Mouse (Mus musculus) testis, adult 2 months (tissue): ENCODE measurements at regions not wholly inside any gene's neighbourhood (a gene's known extent, or its start where the extent isn't known, plus 50 kb on each side); places are given as distances from the start of the nearest gene placed in this dataset.
A peak's percentile ranks its signal among the peaks of the same experiment; 100 is the strongest.

Experiments
- H3K27ac ChIP-seq: fragments of 200-500 bp; 2 replicates; pipeline ENCODE4 v1.5.1; 2012; ENCODE audit warnings: low read depth, low read length; ENCODE audit not compliant: control insufficient read depth, insufficient read depth
- H3K27me3 ChIP-seq: fragments of 200-500 bp; 2 replicates; pipeline ENCODE4 v1.6.1; 2012; ENCODE audit warnings: mild to moderate bottlenecking, low read length, moderate library complexity; ENCODE audit not compliant: control insufficient read depth, insufficient read depth
- H3K36me3 ChIP-seq: fragments of 200-500 bp; 2 replicates; pipeline ENCODE4 v1.6.1; 2012; ENCODE audit warnings: mild to moderate bottlenecking, low read length; ENCODE audit not compliant: control insufficient read depth, insufficient read depth
- H3K4me1 ChIP-seq: fragments of 200-500 bp; 2 replicates; pipeline ENCODE4 v1.6.1; 2012; ENCODE audit warnings: low read length; ENCODE audit not compliant: control insufficient read depth, insufficient read depth
- H3K4me3 ChIP-seq: fragments of 200-500 bp; 2 replicates; pipeline ENCODE4 v1.5.1; 2012; ENCODE audit warnings: low read depth, mild to moderate bottlenecking, low read length, moderate library complexity, mixed read lengths; ENCODE audit not compliant: control insufficient read depth
- CTCF ChIP-seq: fragments of 200-500 bp; IDR thresholded peaks from 2 replicates; pipeline ENCODE4 v1.5.1; 2012; ENCODE audit warnings: low read depth, mild to moderate bottlenecking, inconsistent platforms, low read length, moderate library complexity; ENCODE audit not compliant: control insufficient read depth, insufficient read depth, insufficient replicate concordance
- POLR2A ChIP-seq: fragments of 200-500 bp; IDR thresholded peaks from 2 replicates; pipeline ENCODE4 v1.6.1; 2012; ENCODE audit warnings: low read depth, mild to moderate bottlenecking, inconsistent platforms, low read length, moderate library complexity; ENCODE audit not compliant: control insufficient read depth

DNA sequence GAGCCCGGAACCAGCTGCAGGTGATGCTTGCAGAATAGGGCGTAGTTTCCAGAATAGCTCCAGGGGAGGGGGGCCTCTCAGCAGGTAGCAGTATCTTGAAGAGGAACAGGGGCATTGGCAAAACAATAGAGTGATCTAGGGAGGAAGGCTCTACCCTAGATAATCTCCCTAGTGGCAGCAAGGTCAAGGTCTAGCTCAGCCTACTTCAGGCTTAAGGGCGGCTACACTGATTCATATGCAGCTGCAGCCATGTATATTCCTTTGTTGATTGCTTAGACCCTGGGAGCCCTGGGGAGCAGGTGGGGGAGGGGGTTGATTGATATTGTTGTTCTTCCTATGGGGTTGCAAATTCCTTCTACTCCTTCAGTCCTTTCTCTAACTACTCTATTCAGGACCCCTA is 252.3 kb upstream of the Sema3a start:
- Histone ChIP-seq H3K27me3 (no peaks in the 10 kb centered on the region), H3K27ac (no peak overlapping the region), H3K4me1 (no peaks in the 10 kb centered on the region), H3K36me3 (no peaks in the 10 kb centered on the region), H3K4me3 (no peak overlapping the region)
- TF ChIP-seq CTCF: no peak
- no peak for TF ChIP-seq POLR2A

DNA sequence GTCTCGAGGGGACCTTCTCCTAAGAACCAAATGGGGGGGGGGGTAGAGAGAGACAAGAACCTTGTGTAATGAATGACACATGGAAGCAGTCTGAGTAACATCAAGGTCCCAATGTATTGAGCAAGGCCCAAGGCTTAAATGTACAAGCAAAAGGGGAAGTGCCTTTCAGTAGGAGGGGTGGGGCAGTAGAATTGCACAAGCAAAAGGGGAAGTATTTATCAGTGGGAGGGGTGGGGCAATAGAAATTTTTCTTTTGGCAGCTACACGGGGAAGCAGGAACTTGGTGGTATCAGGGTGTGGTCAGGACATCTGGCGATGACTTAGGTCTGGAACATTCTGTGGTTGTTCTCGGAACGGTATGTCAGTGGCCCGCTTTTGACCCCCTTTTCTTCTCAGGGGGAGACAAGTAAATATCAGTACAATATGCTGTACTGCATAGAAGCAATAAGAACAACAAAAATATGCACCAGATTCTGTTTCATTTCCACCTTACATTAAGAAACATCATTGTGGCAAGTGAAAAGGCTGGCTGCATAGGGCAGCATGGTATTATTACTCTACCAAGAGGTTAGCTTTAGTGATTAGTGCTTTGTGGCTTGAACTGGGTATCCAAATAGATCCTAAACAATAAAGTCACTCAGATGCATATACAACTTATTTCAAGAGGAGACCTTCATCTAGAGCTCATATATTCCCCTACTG is 247.5 kb upstream of the Sema3a start:
- Histone ChIP-seq H3K27me3 (no peaks in the 10 kb centered on the region), H3K27ac (no peak overlapping the region), H3K36me3 (no peaks in the 10 kb centered on the region), H3K4me3 (no peak overlapping the region), H3K4me1 (no peaks in the 10 kb centered on the region)
- no peak for TF ChIP-seq POLR2A
- no peak for TF ChIP-seq CTCF

DNA sequence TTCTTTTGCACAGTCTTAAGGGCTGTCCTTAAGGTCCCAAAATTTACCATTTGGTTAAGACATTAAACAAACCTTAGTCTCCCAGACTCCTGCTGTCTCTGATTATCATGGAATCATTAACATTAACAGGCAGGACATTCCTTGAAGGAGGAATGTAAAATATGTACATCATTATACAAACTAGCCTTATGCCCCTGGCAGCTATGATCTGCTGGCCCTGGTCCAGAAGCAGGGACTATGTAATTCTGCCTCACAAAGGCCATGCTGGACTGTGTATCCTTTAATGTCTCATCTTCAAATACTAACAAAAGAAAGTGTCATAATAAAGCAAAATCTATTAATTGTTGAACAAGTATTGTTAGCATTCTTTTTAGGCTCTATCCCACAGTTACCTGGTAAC is 232.9 kb upstream of the Sema3a start:
- TF ChIP-seq CTCF (no peak), POLR2A (no peak)
- H3K4me1 ChIP-seq: no peaks in the 10 kb centered on the region; the same call in 1 of the 2 replicates

DNA sequence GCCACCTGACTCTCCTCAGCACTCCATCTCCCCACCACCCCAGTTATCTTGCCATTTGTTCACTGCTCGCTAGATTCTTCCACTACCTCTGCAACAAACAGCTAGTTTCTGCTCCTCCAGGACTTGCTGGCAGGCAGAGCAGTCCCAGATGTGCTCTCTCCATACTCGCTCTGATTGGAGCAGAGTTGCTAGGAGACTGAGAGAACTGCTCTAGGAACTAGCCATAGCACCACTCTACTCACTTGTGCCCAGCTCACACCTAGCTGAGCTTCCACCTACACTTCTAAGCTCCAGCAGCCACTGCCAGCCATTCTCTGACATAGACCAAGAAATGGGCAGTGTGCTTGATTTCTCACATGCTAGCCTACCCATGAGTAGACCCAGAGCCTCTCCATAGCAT is 230.6 kb upstream of the Sema3a start:
- Histone ChIP-seq H3K36me3 (no peaks in the 10 kb centered on the region), H3K27ac (no peak overlapping the region), H3K27me3 (no peaks in the 10 kb centered on the region), H3K4me3 (peak overlapping the region; percentile 74), H3K4me1 (no peaks in the 10 kb centered on the region; the same call in 1 of the 2 replicates)
- no peak for TF ChIP-seq POLR2A
- TF ChIP-seq CTCF: no peak

More for the DNA sequence above, 232.9 kb upstream of the Sema3a start:
- Histone ChIP-seq H3K36me3 (no peaks in the 10 kb centered on the region), H3K27ac (no peak overlapping the region), H3K27me3 (no peaks in the 10 kb centered on the region), H3K4me3 (no peak overlapping the region; the same call in 1 of the 2 replicates)

DNA sequence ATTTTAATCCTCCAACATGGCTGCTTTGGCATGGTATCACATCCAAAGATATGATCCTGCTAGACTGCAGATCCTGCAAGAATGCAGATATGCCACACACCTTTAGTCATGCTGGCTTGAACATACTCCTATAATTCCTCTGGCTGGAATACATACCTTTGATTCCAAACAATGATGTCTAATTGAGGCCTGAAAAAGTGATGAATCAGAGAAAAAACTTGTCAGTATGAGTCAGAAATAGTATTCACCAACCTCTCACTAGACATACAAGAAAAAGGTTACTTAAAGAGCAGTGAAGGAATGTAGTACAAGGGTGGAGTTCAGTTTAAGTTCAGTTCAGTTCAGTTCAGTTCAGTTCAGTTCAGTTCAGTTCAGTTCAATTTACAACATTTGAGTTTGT is 214.5 kb upstream of the Sema3a start:
- Histone ChIP-seq H3K27me3 (no peaks in the 10 kb centered on the region), H3K4me1 (no peaks in the 10 kb centered on the region), H3K4me3 (no peak overlapping the region), H3K27ac (no peak overlapping the region), H3K36me3 (no peaks in the 10 kb centered on the region)
- no peak for TF ChIP-seq POLR2A
- TF ChIP-seq CTCF: no peak

DNA sequence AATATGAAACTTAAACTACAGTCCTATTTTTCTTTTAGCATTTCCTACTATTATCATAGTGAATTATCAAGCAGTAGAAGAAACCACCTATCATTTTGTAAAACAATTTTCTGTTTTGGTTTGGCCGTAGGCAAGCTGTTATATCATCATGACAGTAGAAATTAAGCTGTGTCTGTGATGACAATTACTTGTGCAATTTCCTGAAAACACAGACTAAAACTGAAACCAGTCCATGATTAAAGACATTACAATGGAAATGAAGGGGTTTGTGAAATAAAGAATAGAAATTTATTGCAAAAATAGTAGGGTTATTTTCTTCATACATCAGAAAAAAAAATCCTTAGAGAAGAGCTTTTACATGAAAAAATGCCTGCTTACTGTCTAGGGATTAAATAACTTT is 210.8 kb upstream of the Sema3a start:
- H3K27ac ChIP-seq: no peak overlapping the region

DNA sequence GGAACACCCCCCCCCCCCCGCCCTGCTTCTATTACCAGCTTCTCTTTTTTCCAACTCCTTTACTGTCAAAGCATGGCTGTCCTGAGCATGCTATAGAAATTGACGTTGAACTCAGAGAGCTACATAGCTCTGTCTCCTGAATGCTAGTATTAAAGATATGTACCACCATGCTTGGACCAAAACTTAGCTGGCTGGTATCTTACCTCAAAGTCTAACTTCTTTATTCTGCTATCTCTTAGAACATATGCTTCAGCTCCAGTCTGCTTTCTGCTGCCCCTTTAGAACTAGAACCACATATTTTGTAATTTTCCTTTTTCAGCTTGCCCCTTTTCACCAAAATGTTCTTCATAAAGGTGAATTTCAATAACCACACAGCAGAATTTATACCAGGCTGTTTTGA is 205.9 kb upstream of the Sema3a start:
- Histone ChIP-seq H3K4me3 (no peak overlapping the region), H3K27me3 (no peaks in the 10 kb centered on the region), H3K36me3 (no peaks in the 10 kb centered on the region), H3K4me1 (no peaks in the 10 kb centered on the region), H3K27ac (no peak overlapping the region)
- TF ChIP-seq POLR2A (no peak), CTCF (no peak)

More for the DNA sequence above, 210.8 kb upstream of the Sema3a start:
- H3K4me1 ChIP-seq: no peaks in the 10 kb centered on the region
- no peaks in the 10 kb centered on the region for H3K36me3 ChIP-seq
- TF ChIP-seq CTCF: no peak
- no peak for TF ChIP-seq POLR2A
- H3K27me3 ChIP-seq: no peaks in the 10 kb centered on the region
- no peak overlapping the region for H3K4me3 ChIP-seq
